In genomic region chr1:176289396-176289795, GRCm38 (mm10) we compare ENCODE assay signal across 20 mouse cellular contexts. TPM values are rescaled to one million over a fixed set of nuclear protein-coding genes. Genes with fewer than 3 reads are reported as not detected.
DNase-seq lines count a peak whose midpoint lies in the region; ATAC-seq lines count a peak whose summit lies in the region.
"Had no signal": no experiment of that assay in that cellular context is flagged by ENCODE, and none has a peak within 500 bp of the region (broad histone marks: within the 10 kb centered on the region; RNA-seq: fewer than 3 reads in every experiment).

No protein-coding gene starts in this region.

- WGBS in kidney, embryonic 15.5 days, result 24% methylated on average over 5 of the region's 5 CpGs
- 41% methylated on average over 5 of the region's 5 CpGs for WGBS in intestine, embryonic 16.5 days
- 15% methylated on average over 5 of the region's 5 CpGs for WGBS in large intestine, adult 2 months

- H3K9me3 ChIP-seq in kidney, embryonic 15.5 days (replicated peaks), result no peaks in the 10 kb centered on the region
- H3K9me3 ChIP-seq in intestine, embryonic 16.5 days (ENCODE audit: control insufficient read depth, low read length), result no peaks in the 10 kb centered on the region
- H3K9me3 ChIP-seq: embryonic facial prominence, embryonic 12.5 days; forebrain, embryonic 15.5 days; heart, embryonic 15.5 days; hindbrain, embryonic 13.5 days had no signal

- no peaks in the 10 kb centered on the region for H3K36me3 ChIP-seq in kidney, embryonic 15.5 days
- H3K36me3 ChIP-seq in intestine, embryonic 16.5 days (ENCODE audit: control insufficient read depth, insufficient read depth, low read length), result no peaks in the 10 kb centered on the region
- H3K36me3 ChIP-seq: embryonic facial prominence, embryonic 12.5 days; forebrain, embryonic 15.5 days; G1E; heart, embryonic 15.5 days; hindbrain, embryonic 13.5 days had no signal

- no peaks in the 10 kb centered on the region for H3K4me1 ChIP-seq in kidney, embryonic 15.5 days
- no peaks in the 10 kb centered on the region for H3K4me1 ChIP-seq in intestine, embryonic 16.5 days (ENCODE audit: control insufficient read depth, insufficient read depth, low read length)
- H3K4me1 ChIP-seq: embryonic facial prominence, embryonic 12.5 days; forebrain, embryonic 15.5 days; heart, embryonic 15.5 days; hindbrain, embryonic 13.5 days had no signal

- no peak overlapping the region for H3K4me3 ChIP-seq in kidney, embryonic 15.5 days (replicated peaks)
- no peak overlapping the region for H3K4me3 ChIP-seq in intestine, embryonic 16.5 days (ENCODE audit: low read length)
- H3K4me3 ChIP-seq: embryonic facial prominence, embryonic 12.5 days; forebrain, embryonic 15.5 days; heart, embryonic 15.5 days; hindbrain, embryonic 13.5 days had no signal

- no peak overlapping the region for H3K4me2 ChIP-seq in kidney, embryonic 15.5 days
- H3K4me2 ChIP-seq in intestine, embryonic 16.5 days (ENCODE audit: low read depth, low read length), result no peak overlapping the region
- H3K4me2 ChIP-seq: embryonic facial prominence, embryonic 12.5 days; forebrain, embryonic 15.5 days; heart, embryonic 11.5 days; heart, embryonic 15.5 days; hindbrain, embryonic 13.5 days had no signal

- H3K27ac ChIP-seq in kidney, embryonic 15.5 days, result no peak overlapping the region
- no peak overlapping the region for H3K27ac ChIP-seq in intestine, embryonic 16.5 days (ENCODE audit: low read length)
- H3K27ac ChIP-seq: embryonic facial prominence, embryonic 12.5 days; forebrain, embryonic 15.5 days; heart, embryonic 15.5 days; hindbrain, embryonic 13.5 days had no signal

- DNase-seq in kidney, adult 8-10 months, result no peak
- peak; percentile 5 for DNase-seq in kidney, postnatal 14 days
- DNase-seq in kidney, adult 9 months, result no peak
- peak; percentile 7 for DNase-seq in large intestine, adult 2 months (ENCODE audit: low read depth, low spot score)
- DNase-seq in embryo, embryonic 10.5 days (ENCODE audit: low spot score), result no peak
- DNase-seq: adrenal gland, adult 8-10 months; cerebellum, adult 11 months; cerebellum, adult 8-10 months; cerebellum, postnatal 14 days; gastrocnemius, postnatal 36 days; heart, adult 18-20 months; heart, postnatal 14 days had no signal

- no peaks in the 10 kb centered on the region for H3K27me3 ChIP-seq in kidney, embryonic 15.5 days
- H3K27me3 ChIP-seq in intestine, embryonic 16.5 days (replicated peaks; ENCODE audit: control insufficient read depth, insufficient read depth, low read length), result no peaks in the 10 kb centered on the region
- H3K27me3 ChIP-seq: embryonic facial prominence, embryonic 12.5 days; forebrain, embryonic 15.5 days; heart, embryonic 15.5 days; hindbrain, embryonic 13.5 days had no signal

- H3K9ac ChIP-seq in kidney, embryonic 15.5 days, result no peak overlapping the region
- H3K9ac ChIP-seq in intestine, embryonic 16.5 days (ENCODE audit: low read depth, low read length), result no peak overlapping the region
- H3K9ac ChIP-seq: embryonic facial prominence, embryonic 12.5 days; forebrain, embryonic 15.5 days; heart, embryonic 15.5 days; hindbrain, embryonic 13.5 days had no signal

- peak; percentile 87 for ATAC-seq in kidney, embryonic 15.5 days (replicated peaks; ENCODE audit: low FRiP score)
- ATAC-seq in intestine, embryonic 16.5 days, result peak; percentile 48; the same call in 1 of the 2 replicates
- ATAC-seq: forebrain, embryonic 15.5 days had no signal

RNA-seq across cellular contexts. Expression of gene Pld5, which starts 14.3 kb away (rescaled TPM):
- polyA plus RNA-seq in kidney, embryonic 15.5 days (2015; fragmentation: Nextera tagmentation; extraction: Ambion mirVana), result 1.9 and 2.5 TPM in 2 replicates
- 0.38 and 0.60 TPM in 2 replicates for polyA plus RNA-seq in intestine, embryonic 16.5 days (2015; fragmentation: Nextera tagmentation; extraction: Ambion mirVana)
- polyA plus RNA-seq in large intestine, adult 2 months (2012; rRNA removed), result 0.05 and 0.14 TPM in 2 replicates
- polyA plus RNA-seq: G1E had no signal

Comparison
In these comparisons a context has a peak if more than half of its experiments do, and no peak if none do; other contexts are left out.
1. DNase-seq: peak in kidney, postnatal 14 days (single experiment) and large intestine, adult 2 months (single experiment); none in kidney, adult 8-10 months (0 of 2), kidney, adult 9 months (single experiment) and embryo, embryonic 10.5 days (single experiment).